Mouse (Mus musculus) kidney, embryonic 15.5 days (tissue): ENCODE results near the gene Casc3. TPM values are rescaled to one million over a fixed set of nuclear protein-coding genes. Genes with fewer than 3 reads are reported as not detected.

Experiments
- ATAC-seq: fragments of 200-750 bp; cut with Nextera tagmentation; replicated peaks from 2 replicates; pipeline ENCODE4 v1.8.0; 2017; ENCODE audit warnings: moderate TSS enrichment; ENCODE audit not compliant: low FRiP score
- H3K27ac ChIP-seq: fragments of 300-500 bp; sonication (generic); 2 replicates; pipeline ENCODE4 v1.5.1; 2015; ENCODE audit warnings: mild to moderate bottlenecking, inconsistent platforms
- H3K27me3 ChIP-seq: fragments of 300-500 bp; sonication (generic); 2 replicates; pipeline ENCODE4 v1.6.1; 2015; ENCODE audit warnings: inconsistent platforms
- H3K36me3 ChIP-seq: fragments of 300-500 bp; sonication (generic); 2 replicates; pipeline ENCODE4 v1.6.1; 2015; ENCODE audit warnings: inconsistent platforms
- H3K4me1 ChIP-seq: fragments of 300-500 bp; sonication (generic); 2 replicates; pipeline ENCODE4 v1.6.1; 2015; ENCODE audit warnings: inconsistent platforms
- H3K4me2 ChIP-seq: fragments of 300-500 bp; sonication (generic); 2 replicates; pipeline ENCODE4 v1.6.1; 2015; ENCODE audit warnings: moderate library complexity, mild to moderate bottlenecking, inconsistent platforms
- H3K4me3 ChIP-seq: fragments of 300-500 bp; sonication (generic); replicated peaks from 2 replicates; pipeline ENCODE4 v1.5.1; 2015; ENCODE audit warnings: mild to moderate bottlenecking, inconsistent platforms
- H3K9ac ChIP-seq: fragments of 300-500 bp; sonication (generic); 2 replicates; pipeline ENCODE4 v1.6.1; 2015; ENCODE audit warnings: mild to moderate bottlenecking, inconsistent platforms
- H3K9me3 ChIP-seq: fragments of 300-500 bp; sonication (generic); replicated peaks from 2 replicates; pipeline ENCODE4 v1.6.1; 2016; ENCODE audit warnings: inconsistent platforms
- WGBS: fragments of 180-500 bp; shearing (Covaris S2); methylation state at CpG from one replicate; pipeline ENCODE4 v1.1.7; 2015; ENCODE audit warnings: mixed read lengths; 5-methylcytosine and 5-hydroxymethylcytosine counted together
- polyA plus RNA-seq: library from polyadenylated mRNA; unstranded; fragments of >200 nt; fragmentation: Nextera tagmentation; extraction: Ambion mirVana; gene quantifications from 2 replicates; pipeline ENCODE4 v1.2.1, GENCODE M21; 2015

Gene Casc3
- polyA plus RNA-seq, 1 experiment from 2014 or later = 40.6 TPM

GRCm38 (mm10) chr11:98867293-98867692, 62.6 kb downstream of the Casc3 start:
- no peak for ATAC-seq

GRCm38 (mm10) chr11:98869906-98870305, 65.2 kb downstream of the Casc3 start:
- Histone ChIP-seq H3K4me1 (no peaks in the 10 kb centered on the region), H3K36me3 (peaks cover 58% of the 10 kb centered on the region)
- WGBS = 90% methylated on average over 8 of the region's 8 CpGs

More at GRCm38 (mm10) chr11:98867293-98867692, 62.6 kb downstream of the Casc3 start:
- Histone ChIP-seq H3K4me3 (no peak overlapping the region), H3K27ac (no peak overlapping the region), H3K9ac (no peak overlapping the region), H3K4me1 (peaks cover 13% of the 10 kb centered on the region), H3K27me3 (no peaks in the 10 kb centered on the region), H3K9me3 (no peaks in the 10 kb centered on the region), H3K4me2 (no peak overlapping the region), H3K36me3 (peaks cover 47% of the 10 kb centered on the region)
- 94% methylated on average over 12 of the region's 12 CpGs for WGBS

GRCm38 (mm10) chr11:98870791-98871190, 66.1 kb downstream of the Casc3 start:
- H3K4me1 ChIP-seq = no peaks in the 10 kb centered on the region
- no peak overlapping the region for H3K4me3 ChIP-seq
- H3K27ac ChIP-seq = no peak overlapping the region
- H3K36me3 ChIP-seq = peaks cover 58% of the 10 kb centered on the region
- whole genome bisulfite sequencing = 86% methylated on average over 5 of the region's 5 CpGs
- no peak overlapping the region for H3K4me2 ChIP-seq
- no peak for ATAC-seq
- H3K27me3 ChIP-seq = no peaks in the 10 kb centered on the region
- H3K9ac ChIP-seq = no peak overlapping the region
- H3K9me3 ChIP-seq = no peaks in the 10 kb centered on the region

More at GRCm38 (mm10) chr11:98869906-98870305, 65.2 kb downstream of the Casc3 start:
- Histone ChIP-seq H3K27ac (no peak overlapping the region), H3K4me2 (no peak overlapping the region), H3K9ac (no peak overlapping the region), H3K27me3 (no peaks in the 10 kb centered on the region), H3K9me3 (no peaks in the 10 kb centered on the region), H3K4me3 (no peak overlapping the region)
- ATAC-seq = no peak

GRCm38 (mm10) chr11:98871416-98871815, 66.7 kb downstream of the Casc3 start:
- Histone ChIP-seq H3K4me1 (no peaks in the 10 kb centered on the region), H3K36me3 (peaks cover 52% of the 10 kb centered on the region), H3K27ac (no peak overlapping the region), H3K4me3 (no peak overlapping the region), H3K9ac (no peak overlapping the region), H3K27me3 (no peaks in the 10 kb centered on the region), H3K4me2 (no peak overlapping the region), H3K9me3 (no peaks in the 10 kb centered on the region)
- no peak for ATAC-seq
- 73% methylated on average over 4 of the region's 4 CpGs for WGBS

- Histone ChIP-seq H3K4me3 (no peak overlapping the region), H3K4me1 (peaks cover 6% of the 10 kb centered on the region), H3K27ac (no peak overlapping the region), H3K9me3 (no peaks in the 10 kb centered on the region), H3K27me3 (no peaks in the 10 kb centered on the region), H3K9ac (no peak overlapping the region), H3K4me2 (no peak overlapping the region), H3K36me3 (peaks cover 45% of the 10 kb centered on the region)
- no peak for ATAC-seq
- WGBS = 74% methylated on average over 4 of the region's 4 CpGs
These were observed 67.3 kb downstream of the Casc3 start for GRCm38 (mm10) chr11:98872040-98872439.

GRCm38 (mm10) chr11:98873900-98874299, 69.2 kb downstream of the Casc3 start:
- ATAC-seq = no peak
- Histone ChIP-seq H3K9ac (no peak overlapping the region), H3K4me2 (no peak overlapping the region), H3K9me3 (no peaks in the 10 kb centered on the region), H3K4me1 (peaks cover 13% of the 10 kb centered on the region), H3K36me3 (peaks cover 34% of the 10 kb centered on the region), H3K4me3 (no peak overlapping the region), H3K27ac (no peak overlapping the region), H3K27me3 (no peaks in the 10 kb centered on the region)
- WGBS = 91% methylated on average over 9 of the region's 9 CpGs

GRCm38 (mm10) chr11:98877001-98877400, 72.3 kb downstream of the Casc3 start:
- no peaks in the 10 kb centered on the region for H3K9me3 ChIP-seq
- no peaks in the 10 kb centered on the region for H3K27me3 ChIP-seq
- no peak for ATAC-seq
- WGBS = 51% methylated on average over 9 of the region's 9 CpGs
- H3K4me3 ChIP-seq = no peak overlapping the region
- no peak overlapping the region for H3K4me2 ChIP-seq
- H3K27ac ChIP-seq = 0 out of 2 replicates have a peak overlapping the region, but pooled peaks have one; percentile 14
- no peak overlapping the region for H3K9ac ChIP-seq
- H3K36me3 ChIP-seq = peaks cover 32% of the 10 kb centered on the region
- peaks cover 18% of the 10 kb centered on the region for H3K4me1 ChIP-seq

Other genes starting within 250 kb of the Casc3 start
- gene Ormdl3, start 217.5 kb upstream of the Casc3 start, polyA plus RNA-seq = 59.4 and 61.1 TPM in 2 replicates
- not detected in 2 replicates for gene Lrrc3c, start 206.6 kb upstream of the Casc3 start, polyA plus RNA-seq
- 1.1 and 1.5 TPM in 2 replicates for gene Gm12355, start 179.2 kb upstream of the Casc3 start, polyA plus RNA-seq
- gene Gsdma3, start 178.5 kb upstream of the Casc3 start, polyA plus RNA-seq = not detected in 2 replicates
- not detected in 2 replicates for gene Gsdma2, start 158.1 kb upstream of the Casc3 start, polyA plus RNA-seq
- 0.06 and 0.13 TPM in 2 replicates for gene Gsdma, start 140.6 kb upstream of the Casc3 start, polyA plus RNA-seq
- gene Psmd3, start 122.4 kb upstream of the Casc3 start, polyA plus RNA-seq = 262 and 280 TPM in 2 replicates
- gene Csf3, start 103.6 kb upstream of the Casc3 start, polyA plus RNA-seq = 0.23 TPM in 1 of 2 replicates, not detected in the other
- gene Med24, start 75.5 kb upstream of the Casc3 start, polyA plus RNA-seq = 58.2 and 64.7 TPM in 2 replicates
- 21.7 and 26.9 TPM in 2 replicates for gene Thra, start 64.3 kb upstream of the Casc3 start, polyA plus RNA-seq
- 2.0 and 2.3 TPM in 2 replicates for gene Nr1d1, start 29.6 kb upstream of the Casc3 start, polyA plus RNA-seq
- 25.1 and 25.8 TPM in 2 replicates for gene Msl1, start 9.4 kb upstream of the Casc3 start, polyA plus RNA-seq
- gene Rapgefl1, start 31.9 kb downstream of the Casc3 start, polyA plus RNA-seq = 1.6 and 1.7 TPM in 2 replicates
- 4.2 and 5.2 TPM in 2 replicates for gene Wipf2, start 58.7 kb downstream of the Casc3 start, polyA plus RNA-seq
- gene Cdc6, start 102.9 kb downstream of the Casc3 start, polyA plus RNA-seq = 36.3 and 39.1 TPM in 2 replicates
- 29.3 and 32.1 TPM in 2 replicates for gene Rara, start 122.9 kb downstream of the Casc3 start, polyA plus RNA-seq
- 0.48 and 0.51 TPM in 2 replicates for gene Gjd3, start 178.1 kb downstream of the Casc3 start, polyA plus RNA-seq
- gene Top2a, start 219.3 kb downstream of the Casc3 start, polyA plus RNA-seq = 249 and 256 TPM in 2 replicates
- 644 and 695 TPM in 2 replicates for gene Igfbp4, start 236.3 kb downstream of the Casc3 start, polyA plus RNA-seq